Mouse (Mus musculus): ENCODE measurements around the gene Ppa1.

Ppa1 gene

DNA sequence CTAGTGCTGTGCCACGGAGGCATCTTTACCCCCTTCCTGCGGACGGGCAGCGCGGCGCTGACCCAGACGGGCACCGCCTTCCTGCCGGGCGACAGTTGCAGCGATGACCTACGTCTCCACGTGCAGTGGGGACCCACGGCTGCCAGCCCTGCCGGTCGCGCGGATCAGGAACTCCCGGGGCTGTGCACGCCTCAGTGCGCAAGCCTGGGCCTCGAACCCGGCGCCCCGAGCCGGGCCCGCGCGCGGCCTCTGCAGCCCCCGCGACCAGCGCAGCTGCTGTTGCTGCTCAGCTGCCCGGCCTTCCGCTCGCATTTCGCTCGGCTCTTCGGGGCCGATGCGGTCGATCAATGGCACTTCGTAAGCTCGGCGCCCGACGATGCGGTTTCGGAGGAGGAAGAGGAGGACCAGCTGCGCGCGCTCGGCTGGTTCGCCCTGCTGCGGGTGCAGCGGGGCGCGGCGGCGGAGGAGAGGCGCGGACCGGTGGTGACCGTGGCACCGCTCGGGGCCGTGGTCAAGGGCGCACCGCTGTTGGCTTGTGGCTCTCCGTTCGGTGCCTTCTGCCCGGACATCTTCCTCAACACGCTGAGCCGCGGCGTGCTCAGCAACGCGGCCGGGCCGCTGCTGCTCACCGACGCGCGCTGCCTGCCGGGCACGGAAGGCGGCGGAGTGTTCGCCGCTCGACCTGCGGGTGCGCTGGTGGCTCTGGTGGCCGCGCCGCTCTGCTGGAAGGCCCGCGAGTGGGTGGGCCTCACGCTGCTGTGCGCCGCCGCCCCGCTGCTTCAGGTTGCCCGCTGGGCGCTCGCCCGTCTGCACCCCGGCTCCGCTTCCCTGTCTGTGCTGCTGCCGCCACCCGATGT lies 47.6 kb downstream of the Ppa1 start:
- peak; percentile 51 for DNase-seq (ENCODE audit: low read depth, low spot score)

GRCm38 (mm10) chr10:61696560-61696823 lies 48.1 kb downstream of the Ppa1 start:
- no peak for DNase-seq (ENCODE audit: low read depth, low spot score)

DNA sequence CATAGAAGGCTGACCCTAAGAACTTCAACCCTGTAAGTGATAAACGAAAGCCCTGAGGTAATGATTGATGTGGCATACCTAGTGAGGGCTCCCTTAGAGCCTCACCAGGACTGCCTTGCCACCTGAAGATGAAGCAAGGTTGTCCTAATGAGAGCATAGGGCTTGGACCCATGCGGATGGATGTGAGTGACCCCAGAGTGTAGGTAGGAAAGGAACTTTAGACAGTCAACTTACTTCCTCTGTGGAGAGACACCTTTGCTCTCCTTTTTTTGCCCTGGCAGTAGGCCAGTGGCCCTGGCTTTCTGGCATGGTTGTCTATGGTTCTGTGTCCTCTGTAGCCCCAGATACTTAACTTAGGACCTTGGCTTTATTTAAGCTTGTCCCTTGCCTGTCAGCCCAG lies 48.7 kb downstream of the Ppa1 start:
- DNase-seq (ENCODE audit: low read depth, low spot score) = no peak

DNA sequence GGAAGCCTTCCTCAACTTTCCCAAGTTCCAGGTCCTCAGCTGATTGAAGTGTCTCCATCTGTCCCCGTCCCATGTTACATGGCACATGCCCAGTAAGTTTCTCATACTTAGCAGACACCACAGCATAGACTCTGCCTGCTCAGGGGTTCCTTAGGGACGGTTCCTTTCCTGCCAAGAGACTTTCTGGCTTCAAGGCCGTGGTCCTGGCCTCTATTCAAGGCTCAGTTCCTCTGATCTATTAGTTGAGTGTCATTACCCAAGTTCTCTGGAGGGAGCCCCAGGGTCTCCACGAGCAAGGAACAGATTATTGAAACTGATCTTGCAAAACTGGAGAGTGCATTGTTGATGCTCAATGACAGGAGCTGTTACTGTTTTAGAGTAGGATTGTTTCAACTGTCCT lies 56.3 kb downstream of the Ppa1 start:
- DNase-seq (ENCODE audit: low read depth, low spot score) = no peak

GRCm38 (mm10) chr10:61706412-61707375 lies 58.3 kb downstream of the Ppa1 start:
- peak; percentile 63 for DNase-seq (ENCODE audit: low read depth, low spot score)

DNA sequence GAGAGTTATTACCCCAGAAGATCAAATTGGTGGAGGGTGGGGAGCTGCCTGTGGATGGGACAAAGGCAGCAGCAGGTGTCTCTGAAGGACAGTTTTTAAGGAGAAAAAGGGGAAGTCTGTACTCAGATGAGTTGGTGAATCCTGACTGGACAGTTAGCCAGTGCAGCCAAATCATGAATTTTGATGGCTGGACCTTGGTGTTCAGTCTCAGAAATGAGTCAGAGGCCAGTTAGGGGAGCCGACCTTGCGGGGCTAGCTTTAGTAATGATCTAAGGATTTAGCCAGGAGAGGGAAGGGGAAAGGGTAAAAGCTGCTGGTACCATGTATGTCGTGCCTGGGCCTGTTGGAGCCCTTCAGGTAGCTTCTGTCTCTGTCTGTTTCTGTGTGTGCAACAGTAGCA lies 65.2 kb downstream of the Ppa1 start:
- DNase-seq (ENCODE audit: low read depth, low spot score) = no peak

DNA sequence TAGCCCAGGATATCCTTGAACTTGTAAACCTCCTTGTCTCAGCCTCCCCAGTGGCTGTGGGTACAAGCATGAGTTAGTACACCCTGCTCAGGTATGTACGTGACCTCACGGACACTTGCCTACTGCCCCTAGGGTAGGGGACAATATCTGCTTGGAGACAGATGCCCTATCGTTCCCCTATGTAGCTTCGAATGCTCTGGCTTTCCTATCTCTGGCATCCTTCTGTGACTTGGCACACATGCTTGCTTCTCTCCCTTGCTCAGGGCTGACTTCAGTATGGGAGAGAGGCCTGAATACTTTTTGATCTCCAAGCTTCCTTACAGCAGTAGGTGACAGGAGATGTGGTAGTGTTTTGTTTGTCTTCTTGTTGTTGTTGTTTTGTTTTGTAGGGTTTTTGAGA lies 65.8 kb downstream of the Ppa1 start:
- no peak for DNase-seq (ENCODE audit: low read depth, low spot score)

- peak; percentile 86 for DNase-seq (ENCODE audit: low read depth, low spot score)
Observed at GRCm38 (mm10) chr10:61714771-61715461, 66.6 kb downstream of the Ppa1 start, which contains the start of gene Aifm2. Gene Aifm2, plus strand, starts transcription at chr10:61715263.

DNA sequence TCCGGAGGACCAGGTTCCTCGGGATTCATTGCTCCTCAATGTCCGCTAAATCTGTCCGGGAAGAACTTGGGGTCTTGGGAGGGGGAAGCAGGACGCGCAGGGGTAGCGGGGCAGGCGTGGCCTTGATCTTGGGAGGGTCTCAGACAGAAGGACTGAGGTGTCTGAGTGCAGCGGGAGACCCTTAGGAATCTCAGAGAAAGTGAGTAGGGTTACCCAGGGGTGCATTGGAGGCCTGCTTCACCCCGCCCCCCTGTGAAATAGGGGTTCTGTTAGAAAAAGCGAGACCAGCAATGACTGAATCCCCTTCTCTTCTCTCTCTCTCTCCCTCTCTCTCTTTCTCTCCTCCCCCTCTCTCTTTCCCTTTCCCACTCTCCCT lies 67.1 kb downstream of the Ppa1 start:
- DNase-seq (ENCODE audit: low read depth, low spot score) = no peak

DNA sequence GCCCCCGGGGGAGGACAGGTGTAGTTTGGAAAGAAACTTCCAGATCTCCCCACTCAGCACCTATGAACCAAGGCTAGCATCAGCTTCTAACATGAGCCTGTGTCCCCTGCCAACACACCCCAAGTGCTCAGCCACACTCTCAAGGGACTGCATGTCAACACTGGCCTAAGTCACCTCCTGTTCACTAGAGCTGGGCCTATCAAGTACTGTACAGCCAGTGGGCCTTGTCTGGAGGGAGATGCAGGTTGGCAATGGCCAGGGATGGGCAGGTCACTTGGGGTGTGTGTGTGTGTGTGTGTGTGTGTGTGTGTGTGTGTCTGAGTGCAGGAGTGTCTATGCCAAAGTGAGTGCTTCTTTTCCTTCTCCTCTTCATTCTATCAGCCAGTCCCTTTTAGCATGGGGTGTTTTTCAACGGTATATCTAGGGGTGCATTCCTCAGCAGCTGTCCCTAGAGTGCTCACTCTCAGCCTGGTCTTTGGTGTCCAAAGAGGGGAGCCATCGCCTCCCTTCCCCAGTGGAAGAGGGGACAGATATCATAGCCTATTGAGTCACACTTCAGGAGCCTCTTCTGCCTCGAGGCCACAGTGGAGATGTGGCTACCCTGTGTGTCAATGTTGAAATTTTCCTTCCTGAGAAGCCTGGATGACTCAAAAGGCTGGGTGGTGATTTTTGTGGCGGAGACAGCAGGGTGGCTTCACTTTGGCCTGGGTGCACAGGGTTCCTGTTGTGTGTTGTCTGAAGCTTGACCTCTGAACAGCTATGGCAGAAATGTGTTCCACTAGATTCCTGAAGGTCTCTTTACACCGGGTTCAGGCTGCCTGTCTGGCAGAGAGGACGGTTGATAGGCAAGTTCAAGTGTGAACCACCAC lies 67.9 kb downstream of the Ppa1 start:
- DNase-seq (ENCODE audit: low read depth, low spot score) = no peak

DNA sequence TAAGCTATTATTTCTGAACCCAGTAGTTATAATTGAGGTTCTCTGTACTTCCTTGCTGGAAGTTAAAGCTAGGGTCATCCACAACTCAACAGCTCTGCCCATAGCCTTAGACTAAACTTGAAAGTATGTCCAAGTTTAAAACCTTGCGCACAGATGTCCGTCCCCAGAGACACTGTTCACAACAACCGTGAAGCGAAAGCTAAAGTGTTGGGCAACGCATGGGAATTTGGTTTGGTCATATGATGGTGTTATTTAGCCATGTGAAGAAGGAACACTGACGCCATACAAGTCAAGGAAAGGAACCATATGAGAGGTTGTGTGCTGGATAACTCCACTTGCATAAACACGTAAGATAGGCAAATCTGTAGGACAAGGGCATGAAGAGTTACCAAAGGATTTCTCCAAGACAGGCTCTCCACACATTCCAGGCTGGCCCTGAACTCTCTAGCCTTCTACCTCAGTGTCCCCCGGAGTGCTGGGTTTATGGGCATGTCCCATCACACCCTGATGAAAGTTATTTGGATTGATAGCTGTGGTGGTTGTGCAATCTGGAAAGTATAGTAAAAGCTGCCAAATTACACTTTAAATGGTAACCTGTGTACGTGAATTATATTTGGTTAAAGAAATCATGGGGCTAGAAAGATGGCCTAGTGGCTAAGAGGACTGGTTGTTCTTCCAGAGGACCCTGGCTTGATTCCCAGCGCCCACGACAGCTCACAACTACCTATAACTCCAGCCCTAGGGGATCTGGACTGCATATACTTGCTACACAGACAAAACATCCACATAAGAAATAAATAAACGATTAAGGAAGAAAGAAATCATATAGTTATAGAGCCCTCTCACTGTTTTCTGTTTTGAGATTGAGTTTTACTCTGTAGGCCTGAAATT lies 69.3 kb downstream of the Ppa1 start:
- no peak for DNase-seq (ENCODE audit: low read depth, low spot score)

- DNase-seq (ENCODE audit: low read depth, low spot score) = no peak
Observed at GRCm38 (mm10) chr10:61720331-61720730, 72.0 kb downstream of the Ppa1 start.

GRCm38 (mm10) chr10:61722215-61722614 lies 73.9 kb downstream of the Ppa1 start:
- DNase-seq (ENCODE audit: low read depth, low spot score) = no peak

GRCm38 (mm10) chr10:61723271-61723670 lies 74.9 kb downstream of the Ppa1 start:
- DNase-seq (ENCODE audit: low read depth, low spot score) = no peak
